Mouse (Mus musculus) kidney, postnatal 4 days (tissue): ENCODE measurements around the gene Zyg11a.
"Not testable (repeated sequence)": the region's sequence is repeated elsewhere in the genome, so short reads cannot be mapped to it uniquely, and the experiment has no call there.

Source experiments
- DNase-seq, 2 experiments: peaks; one replicate each; pipeline ENCODE4 v3.0.0; 2021; ENCODE audit warnings: mixed read lengths in 2 of 2

The Zyg11a gene

DNA sequence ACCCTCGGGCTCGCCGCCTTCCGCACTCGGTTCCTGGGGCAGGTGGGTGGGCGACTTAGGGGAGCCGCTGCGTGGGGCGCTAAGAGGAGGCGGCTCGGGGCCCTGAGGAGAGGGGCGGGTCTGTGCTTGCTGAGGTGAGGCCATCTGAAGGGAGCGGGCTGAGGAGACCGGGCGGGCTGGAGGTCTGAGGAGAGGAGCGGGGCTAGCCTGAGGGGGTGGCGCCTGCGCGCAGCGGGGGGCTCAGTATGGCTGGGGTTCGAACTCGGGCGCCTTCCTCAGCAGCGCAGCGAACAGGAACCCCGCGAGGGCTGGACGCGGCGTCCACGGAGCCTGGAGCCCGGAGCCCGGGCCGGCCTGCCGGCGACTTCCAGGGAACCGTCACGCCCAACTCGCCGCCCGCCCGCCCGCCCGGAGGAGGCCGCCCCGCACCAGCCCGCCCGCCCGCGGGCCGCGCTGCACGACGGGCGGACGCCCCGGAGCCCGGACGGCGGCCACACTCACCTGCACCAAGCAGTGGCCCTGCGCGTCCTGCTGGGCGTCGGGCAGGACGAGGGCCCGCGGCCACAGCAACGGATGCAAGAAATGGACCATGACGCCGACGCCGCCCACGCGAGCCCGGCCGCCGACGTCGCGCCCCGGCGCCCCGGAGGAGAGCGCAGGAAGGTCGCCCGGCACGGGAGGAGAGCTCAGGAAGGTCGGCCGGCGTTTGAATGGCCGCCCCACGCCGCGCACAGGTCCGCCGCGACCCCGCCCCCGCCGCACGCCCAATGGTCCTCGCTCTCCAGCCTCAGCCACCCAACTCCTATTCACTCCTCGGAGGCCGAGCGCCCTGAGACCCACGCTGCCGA is at the start of gene Zyg11a:
Gene Zyg11a (minus strand): TSS at position 717 of the 848 bp plus-strand sequence.
- DNase-seq = peak; percentile 52 to 66

DNA sequence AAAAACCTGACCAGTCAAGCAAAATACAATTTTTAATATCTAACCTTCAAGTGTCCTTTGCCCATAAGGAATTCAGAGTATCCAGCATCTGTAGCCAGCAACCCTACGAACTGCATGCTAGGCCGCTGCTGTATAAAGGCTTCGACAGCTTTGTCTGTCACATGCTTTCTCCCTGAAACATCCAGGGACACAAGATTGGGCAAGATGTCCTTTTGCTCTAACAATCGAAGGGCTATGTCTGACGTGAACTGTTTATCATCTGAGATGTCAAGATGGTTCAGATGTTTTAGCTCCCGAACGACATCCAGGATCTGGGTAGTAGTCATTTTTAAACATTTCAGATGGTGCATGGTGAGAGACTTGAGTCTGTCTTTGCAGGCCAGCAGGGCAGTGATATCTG is 47.9 kb upstream of the Zyg11a start:
- no peak for DNase-seq

DNA sequence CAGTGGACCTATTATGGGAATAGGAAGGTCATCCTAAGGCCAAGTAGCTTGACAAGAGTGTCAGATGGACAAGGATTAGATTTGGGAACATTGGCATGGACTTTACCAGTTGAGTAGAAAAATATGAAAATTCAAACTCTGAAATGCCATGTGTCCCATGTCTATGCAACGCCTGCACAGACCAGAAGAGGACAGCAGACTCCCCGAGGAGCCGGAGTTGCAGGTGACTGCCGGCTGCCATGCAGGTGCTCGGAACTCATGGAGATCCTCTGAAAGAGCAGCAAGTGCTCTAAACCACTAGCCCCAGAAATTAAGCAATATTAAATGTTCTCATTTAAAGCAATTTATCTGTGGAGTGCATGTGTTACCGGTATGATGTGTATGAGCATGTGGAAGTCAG is 35.5 kb upstream of the Zyg11a start:
- DNase-seq = peak in 1 of 2 experiments; percentile 8

DNA sequence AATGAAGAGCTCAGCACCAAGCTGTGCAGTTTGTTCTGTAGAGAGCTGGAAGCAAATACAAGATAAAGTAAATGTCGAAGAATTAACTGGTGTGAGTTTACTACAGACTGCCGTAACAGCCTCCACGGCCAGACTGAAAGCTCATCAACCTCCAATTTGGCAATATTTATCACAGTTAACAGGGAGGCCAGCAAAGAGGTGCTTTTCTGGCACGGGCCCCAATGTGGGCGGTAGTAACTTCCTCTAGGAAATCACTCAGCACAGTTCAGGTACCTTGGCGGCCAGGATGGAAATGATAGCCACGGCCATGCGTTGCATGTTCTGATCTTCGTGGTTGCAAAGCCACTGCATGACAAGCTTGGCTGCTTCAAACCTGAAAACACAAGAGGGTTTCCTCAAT is 32.7 kb upstream of the Zyg11a start:
- DNase-seq = no peak

DNA sequence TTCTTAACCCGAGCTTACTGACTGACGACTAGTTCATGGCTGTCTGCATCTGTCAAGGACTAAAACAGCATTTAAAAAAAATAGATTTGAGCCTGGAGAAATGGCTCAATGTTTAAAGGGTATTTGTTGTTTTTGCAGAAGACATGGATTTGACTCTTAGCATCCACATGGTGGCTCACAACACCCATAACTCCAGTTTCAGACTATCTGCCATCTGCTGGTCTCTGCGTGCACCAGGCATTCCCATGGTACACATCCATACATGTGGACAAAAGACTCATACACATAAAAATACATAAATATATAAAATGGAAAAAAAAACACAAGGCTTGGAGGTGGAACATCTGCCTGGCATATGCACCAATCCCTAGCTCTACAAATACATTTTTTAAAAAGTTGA is 31.5 kb upstream of the Zyg11a start:
- DNase-seq = peak in 1 of 2 experiments; percentile 4

DNA sequence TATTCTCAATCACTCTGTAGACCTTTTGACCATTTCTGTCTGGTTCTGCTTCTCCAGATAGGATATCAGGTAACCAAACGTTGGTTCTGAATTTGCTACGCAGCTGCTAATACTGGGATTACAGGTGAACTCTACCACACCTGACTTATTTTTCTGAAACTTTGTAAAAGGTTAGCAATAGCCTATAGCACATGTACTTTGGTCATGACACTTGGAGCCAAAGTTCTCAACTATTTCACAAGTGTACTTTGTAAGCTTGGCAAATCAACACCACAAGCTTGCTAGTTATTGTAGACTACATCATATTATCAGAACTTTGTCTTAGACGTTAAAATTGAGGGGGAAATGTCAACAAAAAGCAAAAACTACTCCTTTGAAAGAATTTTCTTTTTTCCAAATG is 15.8 kb upstream of the Zyg11a start:
- DNase-seq = no peak

DNA sequence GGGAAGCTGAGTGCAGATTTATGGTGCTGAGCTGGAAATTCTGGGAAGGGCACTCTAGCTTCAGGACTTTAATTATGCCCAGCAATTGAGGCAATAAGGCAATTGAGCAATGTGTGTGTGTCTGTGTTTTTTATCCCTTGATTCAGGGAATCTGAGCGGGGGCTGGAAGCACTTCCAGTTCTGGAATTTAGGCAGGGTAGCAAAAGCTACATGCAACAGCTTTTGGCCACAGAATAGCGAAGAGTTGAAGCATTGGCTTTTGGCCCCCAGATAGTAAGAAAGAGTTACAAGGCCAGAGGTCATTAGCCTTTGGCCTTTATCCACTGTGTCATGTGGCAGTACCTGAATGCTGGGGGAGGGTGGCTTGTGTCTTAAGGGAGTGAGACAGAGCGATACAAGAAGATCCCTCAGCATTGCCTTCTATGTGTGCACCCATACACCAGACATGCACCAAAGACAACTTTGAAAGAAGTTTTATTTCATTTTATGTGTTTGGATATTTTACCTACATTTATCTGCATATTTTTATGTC is 7.6 kb upstream of the Zyg11a start:
- no peak for DNase-seq

DNA sequence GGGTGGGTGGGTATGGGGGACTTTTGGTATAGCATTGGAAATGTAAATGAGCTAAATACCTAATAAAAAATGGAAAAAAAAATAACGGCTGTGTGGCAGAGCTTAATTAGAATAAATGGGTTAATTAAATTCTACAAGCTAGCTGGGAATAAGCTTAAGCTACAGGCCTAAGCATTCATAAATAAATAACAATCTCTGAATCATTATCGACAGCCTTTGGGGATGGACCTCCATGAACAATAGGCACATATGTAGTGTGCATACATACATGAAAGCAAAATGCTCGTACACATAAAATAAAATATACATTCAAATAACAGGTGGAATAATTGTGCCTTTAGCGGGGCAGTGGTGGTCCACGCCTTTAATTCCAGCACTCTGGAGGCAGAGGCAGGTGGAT is 4.7 kb upstream of the Zyg11a start:
- DNase-seq = no peak

DNA sequence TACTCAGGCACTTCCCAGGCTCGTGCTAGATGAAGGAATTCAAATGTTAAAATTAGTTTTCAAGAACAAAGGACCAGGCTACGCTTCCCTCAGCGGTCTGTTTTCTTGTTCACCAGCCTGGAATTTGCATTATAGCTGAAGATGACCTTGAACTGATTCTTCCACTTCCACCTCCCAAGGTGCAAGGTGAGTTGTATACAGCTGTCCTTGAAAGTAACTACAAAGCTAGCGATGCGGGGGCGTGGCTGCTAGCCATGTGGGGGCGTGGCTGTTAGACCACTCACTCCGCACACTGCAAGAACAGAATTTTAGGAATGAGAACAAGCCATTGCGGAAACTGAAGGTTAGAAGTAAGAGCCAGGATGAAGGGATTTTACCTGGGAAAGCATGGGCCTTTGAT is 1.2 kb upstream of the Zyg11a start:
- peak; percentile 42 to 54 for DNase-seq

DNA sequence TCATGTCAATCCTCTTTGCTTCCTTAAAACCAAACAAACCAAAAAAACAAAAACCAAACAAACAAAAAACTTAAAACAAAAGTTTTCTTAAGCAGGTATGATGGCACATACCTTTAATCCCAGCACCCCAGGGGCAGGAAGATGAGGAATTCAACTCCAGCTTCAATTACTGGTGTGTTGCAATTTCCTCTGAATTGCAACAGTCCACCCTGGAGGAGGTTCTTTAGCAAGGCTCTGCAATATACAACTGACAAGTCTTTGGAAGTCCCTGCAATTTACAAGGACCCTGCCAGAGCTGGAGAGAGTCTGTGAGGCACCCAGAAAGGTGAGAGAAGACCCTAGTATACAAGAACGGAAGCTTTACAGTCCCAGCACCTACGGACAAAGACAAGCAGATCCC is 4.8 kb downstream of the Zyg11a start:
- no peak for DNase-seq

DNA sequence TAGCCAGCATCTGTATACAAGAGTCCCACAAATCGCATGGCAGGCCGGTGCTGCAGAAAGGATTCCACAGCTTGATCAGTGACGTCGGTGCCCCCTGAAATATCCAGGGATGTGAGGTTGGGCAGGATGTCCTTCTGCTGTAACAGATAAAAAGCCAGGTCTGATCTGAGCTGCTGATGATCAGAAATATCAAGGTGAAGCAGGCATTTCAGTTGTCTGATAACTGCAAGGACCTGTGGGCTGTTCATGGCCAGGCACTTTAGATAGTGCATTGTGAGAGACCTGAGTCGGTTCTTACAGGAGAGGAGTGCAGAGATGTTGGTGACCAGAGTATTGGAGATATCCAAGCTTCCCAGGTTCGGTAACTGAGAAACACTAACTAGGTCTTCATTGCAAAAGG is 13.2 kb downstream of the Zyg11a start:
- DNase-seq = no peak

DNA sequence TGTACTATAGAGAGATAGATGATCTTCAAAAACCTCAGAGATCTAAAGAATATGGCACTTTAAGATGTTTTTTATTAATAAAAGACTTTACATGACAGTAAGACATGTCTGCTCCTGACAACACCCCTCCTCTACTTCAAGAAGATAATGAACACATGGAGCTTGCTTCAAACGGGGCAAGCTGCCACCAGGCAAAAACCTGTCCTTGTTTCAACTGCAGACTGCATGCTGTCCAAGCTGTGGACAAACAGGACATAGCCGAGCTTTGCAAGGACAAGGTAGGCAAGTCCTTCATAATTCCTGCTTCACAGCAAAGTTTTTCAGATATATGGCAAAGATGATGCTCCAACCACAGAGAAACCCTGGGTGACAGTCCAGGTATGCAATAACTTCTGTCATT is 18.6 kb downstream of the Zyg11a start:
- no peak for DNase-seq

DNA sequence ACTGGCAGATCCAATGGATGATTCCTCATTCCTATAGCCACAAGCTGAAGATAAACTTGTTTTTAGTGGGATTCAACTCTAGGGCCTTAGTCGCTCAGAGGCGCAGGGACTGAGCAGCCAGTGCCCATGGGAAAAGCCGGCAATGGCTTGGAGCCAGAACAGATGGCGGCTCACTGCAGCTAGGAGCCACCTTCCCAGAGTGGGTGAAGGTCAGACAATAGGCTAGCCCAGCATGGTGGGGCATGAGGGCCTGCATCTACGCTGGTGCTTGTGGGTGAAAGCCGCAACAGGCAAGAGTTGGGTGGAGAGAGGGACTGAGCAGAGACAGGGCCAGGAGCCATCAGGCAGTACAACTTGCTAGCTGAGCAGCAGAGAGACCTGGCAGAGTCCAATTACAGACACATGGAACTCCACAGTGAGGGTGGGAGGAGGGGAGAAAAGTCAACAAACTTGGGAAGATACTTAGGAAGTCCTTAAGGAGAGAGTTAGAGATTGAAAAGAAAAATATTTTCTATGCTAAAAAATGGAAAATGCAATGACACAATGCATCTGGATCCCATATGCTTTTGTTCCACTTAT is 21.5 kb downstream of the Zyg11a start:
- peak; percentile 8 to 17 for DNase-seq

DNA sequence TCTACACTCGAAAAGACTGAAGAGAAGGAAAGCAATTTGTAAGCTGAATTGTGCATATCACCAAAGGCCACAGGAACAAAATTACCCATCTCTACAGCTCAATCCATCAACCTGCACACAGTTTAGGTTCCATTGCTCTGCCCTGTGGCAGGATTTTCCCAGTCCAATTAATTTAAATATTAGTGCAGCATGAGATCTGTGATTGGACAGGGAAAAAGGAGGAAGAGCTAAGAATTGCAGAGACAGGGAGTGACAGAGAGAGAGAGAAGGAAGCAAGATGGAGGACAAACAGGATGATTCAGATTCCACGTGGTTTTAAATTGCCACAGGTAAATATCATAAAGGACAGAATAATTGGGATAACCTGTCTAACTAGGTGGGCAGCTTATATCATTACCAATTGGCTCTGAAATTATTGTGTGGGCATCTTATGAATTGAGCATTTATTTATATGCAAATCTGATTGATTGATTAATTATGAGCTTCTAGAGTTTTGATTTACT is 25.0 kb downstream of the Zyg11a start:
- no peak for DNase-seq

DNA sequence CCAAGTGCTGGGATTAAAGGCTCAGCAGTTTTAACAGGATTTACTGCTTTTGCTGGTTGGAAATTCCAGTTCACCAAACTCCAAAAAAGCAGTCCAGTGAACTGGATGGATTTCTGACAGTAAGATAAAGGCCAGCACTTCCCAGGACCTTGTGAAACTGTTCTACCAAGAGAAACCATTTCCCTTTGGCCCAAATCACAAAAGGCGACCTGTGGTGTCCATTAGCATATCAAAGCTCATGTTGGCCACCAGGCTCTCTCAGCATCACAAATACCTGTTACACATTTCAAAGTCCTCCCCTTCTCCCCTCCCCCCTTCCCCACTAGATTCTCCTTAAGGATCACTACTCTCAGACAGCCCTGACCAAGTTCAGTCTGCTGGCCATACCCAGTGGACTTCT is 35.6 kb downstream of the Zyg11a start:
- DNase-seq = no peak

DNA sequence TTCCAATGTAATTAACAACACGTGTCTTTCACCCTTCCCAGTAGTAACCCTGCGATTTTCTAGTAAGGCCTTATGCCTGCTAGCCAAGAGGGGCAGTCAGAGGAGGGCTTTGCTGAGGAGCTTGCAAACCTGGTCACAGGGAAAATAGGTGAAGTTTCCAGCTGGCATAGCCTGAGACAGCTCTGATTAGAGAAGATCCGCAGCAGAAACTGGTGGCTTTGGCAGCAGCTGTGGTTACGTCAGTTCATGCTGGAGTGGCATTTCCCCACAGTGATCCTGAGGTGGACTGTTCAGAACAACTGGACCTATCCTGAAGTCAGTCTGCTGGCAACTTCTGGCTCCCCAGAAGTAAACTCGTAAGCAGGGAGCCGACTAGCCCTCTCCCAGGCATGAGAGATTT is 49.8 kb downstream of the Zyg11a start:
- DNase-seq = no peak

DNA sequence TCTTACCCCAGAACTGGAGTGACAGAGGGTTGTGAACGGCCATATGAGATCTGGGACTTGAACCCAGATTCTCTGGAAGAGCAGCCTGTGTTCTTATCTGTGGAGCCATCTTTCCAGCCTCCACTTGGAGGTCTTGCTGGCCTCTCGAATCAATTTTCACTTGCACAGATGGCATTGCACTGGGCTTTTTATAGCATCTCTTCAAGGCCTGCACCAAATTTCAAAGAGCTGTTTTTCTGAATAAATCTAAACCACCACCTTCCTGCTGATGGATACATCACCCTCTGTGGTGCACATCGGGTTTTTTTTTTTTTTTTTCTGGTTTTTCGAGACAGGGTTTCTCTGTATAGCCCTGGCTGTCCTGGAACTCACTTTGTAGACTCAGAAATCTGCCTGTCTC is 51.0 kb downstream of the Zyg11a start:
- DNase-seq = no peak

DNA sequence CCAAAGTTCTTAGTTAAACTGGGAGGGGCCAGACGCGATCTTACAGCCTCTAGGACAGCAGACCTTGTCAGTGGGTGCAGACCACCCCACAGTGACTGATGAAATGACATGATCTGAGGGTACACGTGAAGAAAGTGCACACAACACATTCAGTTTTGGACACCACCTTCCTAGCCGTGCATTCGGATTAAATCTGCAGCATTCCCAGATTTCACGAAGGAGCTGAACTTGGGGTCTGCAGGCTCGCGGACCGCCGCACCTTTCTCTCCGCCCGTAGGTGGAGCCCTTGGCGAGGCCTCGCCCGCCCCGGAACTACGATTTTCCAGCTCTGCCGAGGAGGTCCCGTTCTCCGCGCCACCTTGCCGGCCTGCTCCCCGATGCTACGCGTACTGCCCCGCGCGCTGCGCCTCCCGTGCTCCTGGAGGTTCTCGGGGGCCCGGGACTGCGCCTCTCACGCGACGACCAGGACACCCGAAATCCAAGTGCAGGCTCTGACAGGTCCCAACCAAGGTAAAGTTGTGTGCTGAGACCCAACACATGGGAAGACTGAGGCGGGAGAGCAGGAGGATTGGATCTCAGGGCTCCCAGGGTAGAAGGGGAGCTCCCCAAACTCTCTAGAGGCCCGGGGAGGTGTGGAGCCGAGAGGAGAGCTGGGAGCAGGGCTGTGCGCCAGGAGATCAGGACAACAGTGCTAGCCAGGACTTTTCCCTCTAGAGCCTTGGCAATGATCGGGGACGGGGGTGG is 52.5 kb downstream of the Zyg11a start, which contains the start of gene Echdc2:
Gene Echdc2 (plus strand): TSS at position 286 of the 744 bp plus-strand sequence.
- DNase-seq = peak; percentile 71 to 79

DNA sequence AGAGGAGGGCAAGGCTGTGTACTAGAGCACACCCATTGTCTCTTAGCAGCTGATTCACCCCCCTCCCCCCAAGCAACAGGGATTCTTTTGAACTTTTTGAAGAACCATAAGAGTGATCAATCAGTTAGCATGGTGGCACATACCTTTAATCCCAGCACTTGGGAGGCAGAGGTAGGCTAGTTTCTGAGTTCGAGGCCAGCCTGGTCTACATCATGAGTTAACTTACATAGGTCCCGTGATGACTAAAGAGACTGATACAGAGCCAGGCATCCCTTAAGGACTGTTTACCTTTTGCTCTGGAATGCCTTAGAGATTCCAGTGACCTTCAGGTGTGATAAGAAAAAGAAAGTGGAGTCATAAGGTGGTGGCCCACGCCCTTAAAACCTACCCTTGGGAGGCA is 54.6 kb downstream of the Zyg11a start:
- DNase-seq = no peak

DNA sequence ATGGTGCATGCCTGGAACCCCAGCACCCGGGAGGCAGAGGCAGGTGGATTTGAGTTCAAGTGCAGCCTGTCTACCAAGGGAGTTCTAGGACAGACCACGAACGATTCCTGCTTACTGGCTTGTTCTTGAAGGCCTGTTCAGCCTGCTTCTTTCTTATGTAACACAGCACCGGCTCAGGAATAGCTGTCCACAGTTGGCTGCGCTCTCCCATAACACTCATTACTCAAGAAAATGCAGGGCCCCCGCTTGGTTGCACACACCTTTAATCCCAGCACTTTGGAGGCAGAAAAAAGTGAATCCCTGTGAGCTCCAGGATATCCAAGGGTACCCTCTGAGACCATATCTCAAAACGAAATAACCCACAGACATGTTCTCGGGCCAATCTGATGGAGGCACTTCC is 55.9 kb downstream of the Zyg11a start:
- no peak for DNase-seq

DNA sequence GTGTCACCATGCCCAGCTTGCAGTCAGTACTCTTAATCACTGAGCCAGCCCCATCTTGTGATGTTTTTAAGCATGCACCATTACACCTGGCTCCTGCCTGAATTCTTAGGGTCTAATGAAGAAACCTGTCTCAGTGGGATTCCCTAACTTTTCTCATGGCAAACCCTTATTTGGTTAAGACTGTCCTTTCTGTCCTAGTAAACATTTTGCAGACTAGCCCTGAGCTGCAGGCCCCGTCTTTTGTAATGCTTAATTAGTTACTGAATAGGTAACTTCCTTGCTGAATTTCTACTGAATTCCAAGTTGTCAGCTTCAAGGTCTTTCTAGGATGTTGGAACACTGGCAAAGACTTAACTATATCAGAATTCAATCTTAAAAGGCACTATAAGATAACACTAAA is 62.7 kb downstream of the Zyg11a start:
- not testable (repeated sequence) for DNase-seq

DNA sequence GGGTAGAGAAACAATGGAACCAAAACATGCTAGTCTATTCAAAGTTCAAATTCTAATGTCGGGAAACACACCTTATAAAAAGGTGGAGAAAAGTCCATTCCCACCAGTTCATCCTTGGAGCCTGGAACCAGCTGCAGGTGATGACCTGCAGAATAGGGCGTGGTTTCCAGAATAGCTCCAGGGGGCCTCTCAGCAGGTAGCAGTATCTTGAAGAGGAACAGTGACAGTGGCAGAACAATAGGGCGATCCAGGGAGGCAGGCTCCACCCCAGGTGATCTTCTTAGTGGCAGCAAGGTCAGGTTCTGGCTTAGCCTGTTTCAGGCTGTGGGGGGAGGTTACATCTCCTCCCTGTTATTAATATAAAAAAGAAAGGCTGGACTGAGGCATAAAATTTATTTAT is 72.3 kb downstream of the Zyg11a start:
- DNase-seq = not testable (repeated sequence)

DNA sequence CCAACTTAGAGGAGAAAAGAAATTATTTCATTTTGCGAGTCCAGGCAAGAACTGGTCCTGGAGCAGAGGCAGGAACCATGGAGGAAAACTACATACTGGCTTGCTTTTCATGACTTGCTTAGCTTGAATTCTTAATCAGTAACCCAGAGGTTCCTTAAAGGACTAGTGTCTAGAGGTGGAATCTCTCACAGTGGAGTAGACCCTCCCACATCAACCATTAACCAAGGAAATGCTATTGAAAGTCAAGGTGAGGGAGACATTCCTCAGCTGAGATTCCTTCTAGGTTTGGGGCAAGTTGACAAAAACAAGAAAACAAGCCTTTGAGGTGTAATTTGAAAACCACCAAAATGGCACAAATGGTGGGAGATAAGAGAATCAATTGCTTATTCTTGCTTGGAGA is 73.0 kb downstream of the Zyg11a start, which contains the start of gene Scp2:
Gene Scp2 (minus strand): TSS at position 119 of the 400 bp plus-strand sequence.
- DNase-seq = no peak
